Mouse (Mus musculus) heart, adult 2 months (tissue): ENCODE data around the gene Usp37.

ENCODE experiments used
- CTCF ChIP-seq: fragments of 200-600 bp; IDR thresholded peaks from 2 replicates; pipeline ENCODE4 v1.8.1; 2022; ENCODE audit warnings: antibody characterized with exemption, mild to moderate bottlenecking, moderate library complexity
- EP300 ChIP-seq: fragments of 200-500 bp; IDR thresholded peaks from 2 replicates; pipeline ENCODE4 v1.6.1; 2011; ENCODE audit warnings: low read depth, low read length, control low read depth; ENCODE audit not compliant: insufficient read depth
- POLR2A ChIP-seq: fragments of 200-500 bp; IDR thresholded peaks from 2 replicates; pipeline ENCODE4 v1.6.1; 2011; ENCODE audit warnings: mild to moderate bottlenecking, low read depth, low read length, control low read depth; ENCODE audit not compliant: insufficient read depth

DNA sequence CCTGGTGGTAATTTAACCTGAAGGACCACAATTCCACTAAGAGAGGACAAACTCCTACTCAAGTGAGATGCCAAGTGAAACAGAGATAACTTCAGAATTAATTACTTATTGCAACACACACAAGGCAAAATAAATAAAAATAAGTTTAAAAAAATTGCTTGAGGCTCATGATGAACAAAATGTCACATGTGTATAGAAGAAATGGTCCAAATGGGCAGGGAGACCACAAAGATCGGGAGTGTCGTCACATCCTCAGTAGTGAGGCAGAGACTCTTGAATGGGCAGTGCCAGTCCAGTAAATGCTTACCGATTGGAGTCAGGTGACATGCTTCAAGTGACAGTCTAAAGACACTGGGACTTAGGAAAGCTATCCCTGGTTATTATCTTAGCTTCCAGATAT is 143.6 kb downstream of the Usp37 start:
- TF ChIP-seq POLR2A (no peak), EP300 (no peak), CTCF (no peak)
